Comparison of ENCODE assay signal across 7 mouse cellular contexts in genomic region chr10:99286787-99287186, GRCm38 (mm10). TPM values are rescaled to one million over a fixed set of nuclear protein-coding genes. Genes with fewer than 3 reads are reported as not detected.
A peak's percentile ranks its signal among the peaks of the same experiment; 100 is the strongest.
DNase-seq lines count a peak whose midpoint lies in the region; ATAC-seq and TF ChIP-seq lines count a peak whose summit lies in the region.

No protein-coding gene starts in this region.

- no peak for TF ChIP-seq POLR2A in CH12.LX (IDR thresholded peaks at IDR 0.05; ENCODE audit: low read depth, low read length)

- no peaks in the 10 kb centered on the region for H3K36me3 ChIP-seq in CH12.LX (replicated peaks in 1 of 2; ENCODE audit: control insufficient read depth in 1 of 2, insufficient read depth in 1 of 2, low read length in 1 of 2)
- H3K36me3 ChIP-seq in forebrain, embryonic 10.5 days (replicated peaks): no peaks in the 10 kb centered on the region
- no peaks in the 10 kb centered on the region for H3K36me3 ChIP-seq in intestine, embryonic 16.5 days (ENCODE audit: control insufficient read depth, insufficient read depth, low read length)
- no peaks in the 10 kb centered on the region for H3K36me3 ChIP-seq in midbrain, embryonic 16.5 days (ENCODE audit: control insufficient read depth, insufficient read depth, low read length)

- H3K79me2 ChIP-seq in CH12.LX (replicated peaks; ENCODE audit: control insufficient read depth, extremely low read depth, insufficient read depth, poor library complexity, severe bottlenecking): no peaks in the 10 kb centered on the region

- DNase-seq in CH12.LX (ENCODE audit: extremely low read depth) (no peak), MN1 (ENCODE audit: low spot score) (peak; percentile 43)
- no peak for DNase-seq in forebrain, embryonic 10.5 days (ENCODE audit: extremely low spot score, low spot score)
- DNase-seq in layer of hippocampus, adult 9-10 months (ENCODE audit: low spot score): no peak

- H3K27ac ChIP-seq in CH12.LX (ENCODE audit: insufficient read depth, low read depth): no peak overlapping the region
- H3K27ac ChIP-seq in forebrain, embryonic 10.5 days: peak overlapping the region; percentile 75
- no peak overlapping the region for H3K27ac ChIP-seq in intestine, embryonic 16.5 days (ENCODE audit: low read length)
- no peak overlapping the region for H3K27ac ChIP-seq in midbrain, embryonic 16.5 days (ENCODE audit: low read length)

- in situ Hi-C loops in CH12.LX (cut with MboI; ENCODE audit: low pct_ligation_motif_present, low pct_unique_long_range_greater_than_20kb, low sequenced_read_pairs): no loop called here

- H3K9ac ChIP-seq in CH12.LX (ENCODE audit: insufficient read depth, low read depth): no peak overlapping the region
- H3K9ac ChIP-seq in intestine, embryonic 16.5 days (ENCODE audit: low read depth, low read length): peak overlapping the region; percentile 24; the same call in 1 of the 2 replicates
- no peak overlapping the region for H3K9ac ChIP-seq in midbrain, embryonic 16.5 days (ENCODE audit: low read depth, low read length)

- H3K27me3 ChIP-seq in CH12.LX (replicated peaks): no peaks in the 10 kb centered on the region
- H3K27me3 ChIP-seq in forebrain, embryonic 10.5 days (ENCODE audit: poor library complexity, severe bottlenecking): peaks cover 21% of the 10 kb centered on the region
- H3K27me3 ChIP-seq in intestine, embryonic 16.5 days (replicated peaks; ENCODE audit: control insufficient read depth, insufficient read depth, low read length): no peaks in the 10 kb centered on the region
- no peaks in the 10 kb centered on the region for H3K27me3 ChIP-seq in midbrain, embryonic 16.5 days (ENCODE audit: control insufficient read depth, insufficient read depth, low read depth, low read length)

- dilution Hi-C loops in CH12.LX (cut with MboI; ENCODE audit: extremely low pct_ligation_motif_present, extremely low pct_unique_long_range_greater_than_20kb, low sequenced_read_pairs): no loop called here

- no peak for TF ChIP-seq CTCF in CH12.LX (conservative IDR thresholded peaks at IDR 0.05 in 1 of 2, IDR thresholded peaks at IDR 0.05 in 1 of 2; ENCODE audit: low read depth in 2 of 2, low read length in 2 of 2)

- no peak overlapping the region for H3K4me3 ChIP-seq in CH12.LX (replicated peaks in 1 of 3; ENCODE audit: low read depth in 2 of 3, low read length in 2 of 3, poor library complexity in 1 of 3)
- peak overlapping the region; percentile 23; the same call in 1 of the 2 replicates for H3K4me3 ChIP-seq in forebrain, embryonic 10.5 days
- peak overlapping the region; percentile 9; the same call in 1 of the 2 replicates for H3K4me3 ChIP-seq in intestine, embryonic 16.5 days (ENCODE audit: low read length)
- H3K4me3 ChIP-seq in midbrain, embryonic 16.5 days (ENCODE audit: low read depth, low read length): no peak overlapping the region; the same call in 1 of the 2 replicates

- no peak for TF ChIP-seq EP300 in CH12.LX (IDR thresholded peaks at IDR 0.05; ENCODE audit: low read length)

- 7% methylated on average over 17 of the region's 17 CpGs for WGBS in forebrain, embryonic 10.5 days
- 18% methylated on average over 17 of the region's 17 CpGs for WGBS in intestine, embryonic 16.5 days
- 9% methylated on average over 17 of the region's 17 CpGs for WGBS in midbrain, embryonic 16.5 days

- H3K4me2 ChIP-seq in CH12.LX (ENCODE audit: insufficient read depth, low read depth, poor library complexity, severe bottlenecking): peak overlapping the region; percentile 60; the same call in 1 of the 2 replicates
- peak overlapping the region; percentile 41 for H3K4me2 ChIP-seq in intestine, embryonic 16.5 days (ENCODE audit: low read depth, low read length)
- peak overlapping the region; percentile 25 for H3K4me2 ChIP-seq in midbrain, embryonic 16.5 days (ENCODE audit: low read length)

- no peak for TF ChIP-seq RAD21 in CH12.LX (IDR thresholded peaks at IDR 0.05; ENCODE audit: low read depth, low read length)

- no peaks in the 10 kb centered on the region for H3K4me1 ChIP-seq in CH12.LX (ENCODE audit: control insufficient read depth in 1 of 2, insufficient read depth in 2 of 2)
- peaks cover 54% of the 10 kb centered on the region for H3K4me1 ChIP-seq in forebrain, embryonic 10.5 days
- 0 out of 2 replicates have a peak, but pooled peaks cover 3% of the 10 kb centered on the region for H3K4me1 ChIP-seq in intestine, embryonic 16.5 days (ENCODE audit: control insufficient read depth, insufficient read depth, low read length)
- H3K4me1 ChIP-seq in midbrain, embryonic 16.5 days (ENCODE audit: control insufficient read depth, insufficient read depth, low read length): peaks cover 2% of the 10 kb centered on the region; the same call in 1 of the 2 replicates

- ATAC-seq in intestine, embryonic 16.5 days: no peak; the same call in 1 of the 2 replicates
- peak; percentile 46; the same call in 1 of the 2 replicates for ATAC-seq in midbrain, embryonic 16.5 days
- no peak for ATAC-seq in activated CD4-positive, CD25-positive, alpha-beta regulatory T cell, adult 4 months

- H3K9me3 ChIP-seq in CH12.LX (replicated peaks; ENCODE audit: low read length): no peaks in the 10 kb centered on the region
- H3K9me3 ChIP-seq in forebrain, embryonic 10.5 days: no peaks in the 10 kb centered on the region
- H3K9me3 ChIP-seq in intestine, embryonic 16.5 days (ENCODE audit: control insufficient read depth, low read length): no peaks in the 10 kb centered on the region
- H3K9me3 ChIP-seq in midbrain, embryonic 16.5 days (replicated peaks; ENCODE audit: control insufficient read depth, low read length, poor library complexity, severe bottlenecking): no peaks in the 10 kb centered on the region

TF ChIP-seq in CH12.LX, 34 proteins besides CTCF, POLR2A, EP300 and RAD21:
- TF ChIP-seq RCOR1 (conservative IDR thresholded peaks at IDR 0.05; ENCODE audit: low read depth, low read length): no peak
- no peak for TF ChIP-seq CHD2 (IDR thresholded peaks at IDR 0.05; ENCODE audit: low read length)
- TF ChIP-seq KAT2A (IDR thresholded peaks at IDR 0.05; ENCODE audit: insufficient replicate concordance, low read length): no peak
- no peak for TF ChIP-seq ZC3H11A (IDR thresholded peaks at IDR 0.05; ENCODE audit: low read depth, low read length)
- TF ChIP-seq MYC (IDR thresholded peaks at IDR 0.05; ENCODE audit: low read depth, low read length): no peak
- TF ChIP-seq JUN (IDR thresholded peaks at IDR 0.05; ENCODE audit: insufficient read depth, low read depth, low read length): no peak
- TF ChIP-seq NELFE (IDR thresholded peaks at IDR 0.05; ENCODE audit: low read depth, low read length): no peak
- no peak for TF ChIP-seq PAX5 (IDR thresholded peaks at IDR 0.05; ENCODE audit: low read length)
- no peak for TF ChIP-seq BHLHE40 (IDR thresholded peaks at IDR 0.05; ENCODE audit: low read depth, low read length)

RNA-seq across cellular contexts. Expression of gene Dusp6, which starts 23.8 kb away (rescaled TPM):
- 6.2 and 7.6 TPM in 2 replicates for total RNA-seq in CH12.LX (2012; rRNA removed)
- total RNA-seq in CH12.LX (2014; rRNA removed): 11.6 and 13.5 TPM in 2 replicates
- 4.1 and 6.1 TPM in 2 replicates for polyA plus RNA-seq in CH12.LX (2012; ENCODE audit: insufficient read length, low read depth)
- 97.6 and 116 TPM in 2 replicates for polyA plus RNA-seq in forebrain, embryonic 10.5 days (2016; fragmentation: Nextera tagmentation; extraction: Ambion mirVana)
- 37.2 and 37.5 TPM in 2 replicates for polyA plus RNA-seq in intestine, embryonic 16.5 days (2015; fragmentation: Nextera tagmentation; extraction: Ambion mirVana)
- polyA plus RNA-seq in midbrain, embryonic 16.5 days (2015; fragmentation: Nextera tagmentation; extraction: Ambion mirVana): 28.7 and 32.9 TPM in 2 replicates
- 10 to 100 TPM; 26.0 to 35.2 TPM for polyA plus RNA-seq in activated CD4-positive, CD25-positive, alpha-beta regulatory T cell, adult 4 months (2017; shearing (Covaris generic))

Comparison
In these comparisons a context has a peak if more than half of its experiments do, and no peak if none do; other contexts are left out.
1. H3K4me3 ChIP-seq: peak in forebrain, embryonic 10.5 days (single experiment) and intestine, embryonic 16.5 days (single experiment); none in CH12.LX (0 of 3) and midbrain, embryonic 16.5 days (single experiment).
2. Peak in every context shown above with its lines, with median percentiles within 50 percentile points of each other: H3K4me2 ChIP-seq.